Mouse (Mus musculus) gastrocnemius, adult 8-10 months (tissue): ENCODE measurements at regions not wholly inside any gene's neighbourhood (a gene's known extent, or its start where the extent isn't known, plus 50 kb on each side); places are given as distances from the start of the nearest gene placed in this dataset.

ENCODE experiments used
- DNase-seq, 2 experiments: peaks; one replicate each; pipeline ENCODE4 v3.0.0; 2022; ENCODE audit warnings: low spot score in 2 of 2

GRCm38 (mm10) chr3:52759846-52760245 is 257.2 kb downstream of the Cog6 start:
- DNase-seq: no peak

GRCm38 (mm10) chr3:52758561-52758960 is 258.5 kb downstream of the Cog6 start:
- DNase-seq: peak; percentile 21 to 31

- DNase-seq: no peak
These were observed 260.2 kb downstream of the Cog6 start for GRCm38 (mm10) chr3:52756816-52757215.

- no peak for DNase-seq
These were observed 261.0 kb downstream of the Cog6 start for GRCm38 (mm10) chr3:52756006-52756405.

GRCm38 (mm10) chr3:52754978-52755377 is 262.1 kb downstream of the Cog6 start:
- no peak for DNase-seq

- DNase-seq: no peak
These were observed 262.6 kb downstream of the Cog6 start for GRCm38 (mm10) chr3:52754401-52754800.

GRCm38 (mm10) chr3:52746917-52747316 is 270.1 kb downstream of the Cog6 start:
- no peak for DNase-seq

GRCm38 (mm10) chr3:52744334-52744733 is 272.7 kb downstream of the Cog6 start:
- no peak for DNase-seq

GRCm38 (mm10) chr3:52740466-52741026 is 276.5 kb downstream of the Cog6 start:
- no peak for DNase-seq

GRCm38 (mm10) chr3:52739526-52739925 is 277.5 kb downstream of the Cog6 start:
- DNase-seq: no peak

GRCm38 (mm10) chr3:52738386-52738785 is 278.7 kb downstream of the Cog6 start:
- no peak for DNase-seq

GRCm38 (mm10) chr3:52735939-52736338 is 281.1 kb downstream of the Cog6 start:
- DNase-seq: no peak

- DNase-seq: no peak
These were observed 285.1 kb downstream of the Cog6 start for GRCm38 (mm10) chr3:52731941-52732340.

- no peak for DNase-seq
These were observed 285.5 kb downstream of the Cog6 start for GRCm38 (mm10) chr3:52731491-52731890.

GRCm38 (mm10) chr3:52729731-52730130 is 287.3 kb downstream of the Cog6 start:
- no peak for DNase-seq

- DNase-seq: no peak
These were observed 288.2 kb downstream of the Cog6 start for GRCm38 (mm10) chr3:52728860-52729259.

GRCm38 (mm10) chr3:52728426-52728825 is 288.6 kb downstream of the Cog6 start:
- no peak for DNase-seq

- no peak for DNase-seq
These were observed 292.7 kb downstream of the Cog6 start for GRCm38 (mm10) chr3:52724354-52724753.

GRCm38 (mm10) chr3:52722946-52723345 is 294.1 kb downstream of the Cog6 start:
- no peak for DNase-seq

- no peak for DNase-seq
These were observed 297.9 kb downstream of the Cog6 start for GRCm38 (mm10) chr3:52719181-52719580.

GRCm38 (mm10) chr3:52717324-52717723 is 299.7 kb downstream of the Cog6 start:
- DNase-seq: no peak

GRCm38 (mm10) chr3:52712151-52712550 is 304.9 kb downstream of the Cog6 start:
- DNase-seq: peak; percentile 16 to 21

- no peak for DNase-seq
These were observed 305.9 kb downstream of the Cog6 start for GRCm38 (mm10) chr3:52711133-52711532.

- no peak for DNase-seq
These were observed 308.3 kb downstream of the Cog6 start for GRCm38 (mm10) chr3:52708746-52709145.
